Mouse (Mus musculus): ENCODE measurements around the gene Gdf15. TPM values are rescaled to one million over a fixed set of nuclear protein-coding genes. Genes with fewer than 3 reads are reported as not detected.
A peak's percentile ranks its signal among the peaks of the same experiment; 100 is the strongest.

The Gdf15 gene
- polyA plus RNA-seq, 1 experiment from 2014 or later: 0.33 TPM

DNA sequence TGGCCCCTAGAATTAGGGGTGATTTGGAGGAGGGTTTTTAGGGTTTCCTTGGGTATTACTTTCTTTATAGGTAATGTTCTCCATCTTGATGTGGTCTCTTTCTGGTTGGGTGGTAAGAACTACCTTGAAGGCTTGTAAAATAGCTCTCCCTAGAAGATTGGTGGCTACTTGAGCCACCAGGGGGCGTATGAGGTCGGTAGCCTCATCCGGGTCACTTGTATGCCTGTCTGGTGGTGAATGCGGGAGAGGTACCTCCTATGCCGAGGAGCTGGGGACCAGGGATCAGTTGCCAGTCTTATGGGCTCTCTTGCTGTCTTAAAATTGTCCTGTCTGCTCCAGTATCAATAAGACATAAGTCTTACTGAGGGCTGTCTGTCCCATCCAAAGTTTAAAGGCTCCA lies 7.2 kb downstream of the Gdf15 start:
- ATAC-seq (ENCODE audit: low FRiP score, low TSS enrichment): no peak
- Histone ChIP-seq H3K27me3 (ENCODE audit: control insufficient read depth, insufficient read depth, low read length) (no peaks in the 10 kb centered on the region), H3K36me3 (ENCODE audit: control insufficient read depth, insufficient read depth, low read length) (no peaks in the 10 kb centered on the region), H3K4me3 (ENCODE audit: low read depth, low read length) (no peak overlapping the region), H3K4me1 (replicated peaks; ENCODE audit: control insufficient read depth, insufficient read depth) (peaks cover 4% of the 10 kb centered on the region; the same call in 1 of the 2 replicates), H3K9ac (ENCODE audit: low read length) (no peak overlapping the region), H3K27ac (replicated peaks) (no peak overlapping the region), H3K4me2 (replicated peaks; ENCODE audit: low read depth) (no peak overlapping the region), H3K9me3 (ENCODE audit: control insufficient read depth, low read length) (no peaks in the 10 kb centered on the region)
- DNase-seq (ENCODE audit: low spot score): peak; percentile 73
- TF ChIP-seq CTCF (IDR thresholded peaks at IDR 0.05; ENCODE audit: low read depth) (peak; percentile 77), EP300 (optimal IDR thresholded peaks at IDR 0.05) (no peak)
- WGBS: 12% methylated on average over 5 of the region's 5 CpGs

- Histone ChIP-seq H3K4me3 (ENCODE audit: low read depth, low read length) (no peak overlapping the region), H3K27me3 (ENCODE audit: control insufficient read depth, insufficient read depth, low read length) (no peaks in the 10 kb centered on the region), H3K9ac (ENCODE audit: low read length) (no peak overlapping the region), H3K4me2 (replicated peaks; ENCODE audit: low read depth) (no peak overlapping the region), H3K27ac (replicated peaks) (no peak overlapping the region), H3K9me3 (ENCODE audit: control insufficient read depth, low read length) (no peaks in the 10 kb centered on the region), H3K4me1 (replicated peaks; ENCODE audit: control insufficient read depth, insufficient read depth) (no peaks in the 10 kb centered on the region), H3K36me3 (ENCODE audit: control insufficient read depth, insufficient read depth, low read length) (no peaks in the 10 kb centered on the region)
- no peak for ATAC-seq (ENCODE audit: low FRiP score, low TSS enrichment)
- 43% methylated on average over 3 of the region's 3 CpGs for WGBS
- no peak for TF ChIP-seq EP300 (optimal IDR thresholded peaks at IDR 0.05)
- no peak for TF ChIP-seq CTCF (IDR thresholded peaks at IDR 0.05; ENCODE audit: low read depth)
- DNase-seq (ENCODE audit: low spot score): no peak
Measured at GRCm38 (mm10) chr8:70622220-70622619, 10.0 kb downstream of the Gdf15 start.

DNA sequence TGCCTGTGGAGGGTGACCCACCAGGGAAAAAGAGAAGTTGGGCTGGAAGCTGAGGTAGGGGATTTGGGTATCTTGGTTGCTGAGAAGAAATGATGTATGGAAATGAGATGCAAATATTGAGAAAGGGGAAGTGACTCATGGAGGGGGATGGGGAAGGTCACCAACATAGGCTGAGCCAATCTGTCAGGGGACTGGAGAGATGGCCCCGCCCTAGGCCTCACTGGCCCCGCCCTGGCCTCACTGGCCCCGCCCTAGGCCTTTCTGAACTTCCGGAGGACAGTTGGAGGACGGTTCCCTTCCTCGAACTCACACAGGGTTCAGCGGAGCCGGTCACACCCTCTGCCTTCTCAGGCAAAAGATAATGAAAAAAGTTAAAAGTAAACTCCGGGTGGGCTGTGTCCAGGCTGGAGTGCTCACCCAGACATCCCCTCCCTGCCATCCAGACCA lies 13.3 kb downstream of the Gdf15 start:
- peak; percentile 85 for ATAC-seq (ENCODE audit: low FRiP score, low TSS enrichment)

DNA sequence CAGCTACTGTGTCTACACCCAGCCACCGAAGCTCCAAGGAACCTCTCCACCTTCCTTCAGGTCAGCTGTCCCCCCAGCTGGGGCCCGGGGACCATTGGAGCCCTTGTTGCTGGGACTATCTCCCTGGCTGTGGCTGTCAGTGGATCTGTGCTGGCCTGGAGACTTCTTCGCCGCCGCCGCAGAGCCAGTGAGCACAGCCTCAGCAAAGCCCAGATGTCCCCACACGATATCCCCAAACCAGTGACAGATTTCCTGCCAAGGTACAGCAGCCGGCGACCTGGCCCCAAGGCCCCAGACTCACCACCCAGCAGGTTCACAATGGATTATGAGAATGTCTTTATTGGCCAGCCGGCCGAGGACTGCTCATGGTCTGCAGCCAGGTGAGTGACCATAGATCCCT lies 14.3 kb downstream of the Gdf15 start:
- DNase-seq (ENCODE audit: low spot score) (no peak), ATAC-seq (ENCODE audit: low FRiP score, low TSS enrichment) (no peak)
- WGBS: 84% methylated on average over 11 of the region's 11 CpGs
- Histone ChIP-seq H3K4me3 (ENCODE audit: low read depth, low read length) (no peak overlapping the region), H3K27ac (replicated peaks) (no peak overlapping the region), H3K27me3 (ENCODE audit: control insufficient read depth, insufficient read depth, low read length) (no peaks in the 10 kb centered on the region), H3K9ac (ENCODE audit: low read length) (no peak overlapping the region), H3K9me3 (ENCODE audit: control insufficient read depth, low read length) (no peaks in the 10 kb centered on the region), H3K36me3 (ENCODE audit: control insufficient read depth, insufficient read depth, low read length) (no peaks in the 10 kb centered on the region), H3K4me2 (replicated peaks; ENCODE audit: low read depth) (no peak overlapping the region), H3K4me1 (replicated peaks; ENCODE audit: control insufficient read depth, insufficient read depth) (no peaks in the 10 kb centered on the region)
- TF ChIP-seq CTCF (IDR thresholded peaks at IDR 0.05; ENCODE audit: low read depth) (no peak), EP300 (optimal IDR thresholded peaks at IDR 0.05) (no peak)

More for the DNA sequence above, 13.3 kb downstream of the Gdf15 start:
- DNase-seq (ENCODE audit: low spot score): peak; percentile 79
- 38% methylated on average over 9 of the region's 9 CpGs for WGBS
- H3K4me1 ChIP-seq (replicated peaks; ENCODE audit: control insufficient read depth, insufficient read depth): no peaks in the 10 kb centered on the region
- H3K27me3 ChIP-seq (ENCODE audit: control insufficient read depth, insufficient read depth, low read length): no peaks in the 10 kb centered on the region
- no peak overlapping the region for H3K9ac ChIP-seq (ENCODE audit: low read length)
- no peak for TF ChIP-seq CTCF (IDR thresholded peaks at IDR 0.05; ENCODE audit: low read depth)
- TF ChIP-seq EP300 (optimal IDR thresholded peaks at IDR 0.05): no peak
- H3K9me3 ChIP-seq (ENCODE audit: control insufficient read depth, low read length): no peaks in the 10 kb centered on the region
- no peak overlapping the region for H3K4me3 ChIP-seq (ENCODE audit: low read depth, low read length)
- no peak overlapping the region for H3K27ac ChIP-seq (replicated peaks)
- no peaks in the 10 kb centered on the region for H3K36me3 ChIP-seq (ENCODE audit: control insufficient read depth, insufficient read depth, low read length)
- H3K4me2 ChIP-seq (replicated peaks; ENCODE audit: low read depth): no peak overlapping the region

GRCm38 (mm10) chr8:70616645-70617044 lies 15.6 kb downstream of the Gdf15 start:
- H3K36me3 ChIP-seq (ENCODE audit: control insufficient read depth, insufficient read depth, low read length): no peaks in the 10 kb centered on the region
- no peak overlapping the region for H3K4me2 ChIP-seq (replicated peaks; ENCODE audit: low read depth)
- no peak for TF ChIP-seq CTCF (IDR thresholded peaks at IDR 0.05; ENCODE audit: low read depth)
- no peak for TF ChIP-seq EP300 (optimal IDR thresholded peaks at IDR 0.05)
- no peaks in the 10 kb centered on the region for H3K27me3 ChIP-seq (ENCODE audit: control insufficient read depth, insufficient read depth, low read length)
- DNase-seq (ENCODE audit: low spot score): no peak
- no peak overlapping the region for H3K4me3 ChIP-seq (ENCODE audit: low read depth, low read length)
- no peaks in the 10 kb centered on the region for H3K9me3 ChIP-seq (ENCODE audit: control insufficient read depth, low read length)
- H3K9ac ChIP-seq (ENCODE audit: low read length): no peak overlapping the region
- no peak overlapping the region for H3K27ac ChIP-seq (replicated peaks)
- 56% methylated on average over 11 of the region's 11 CpGs for WGBS
- no peak for ATAC-seq (ENCODE audit: low FRiP score, low TSS enrichment)
- H3K4me1 ChIP-seq (replicated peaks; ENCODE audit: control insufficient read depth, insufficient read depth): no peaks in the 10 kb centered on the region

DNA sequence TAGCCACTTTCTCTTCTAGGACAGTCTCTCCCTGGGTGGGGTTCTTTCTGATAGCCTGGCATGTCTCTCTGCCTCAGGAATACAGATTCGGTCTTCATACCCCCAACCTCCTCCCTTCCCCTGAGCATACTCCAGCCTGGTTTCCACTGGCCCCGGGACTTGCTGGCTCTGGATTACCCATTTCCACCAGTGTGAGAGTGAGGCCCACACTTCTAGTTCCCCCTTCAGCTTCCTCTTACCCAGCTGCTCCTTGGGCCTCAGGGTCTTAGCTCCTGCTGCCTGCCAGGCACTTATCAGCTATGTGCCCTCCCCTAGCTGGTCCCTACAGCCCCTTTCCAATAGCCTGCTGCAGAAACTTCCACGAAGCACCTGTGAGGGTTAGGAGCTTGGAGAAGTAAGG lies 16.4 kb downstream of the Gdf15 start, which contains the start of gene Lrrc25:
Gene Lrrc25, plus strand, starts transcription at position 262 of the 400 bp plus-strand sequence.
- H3K4me2 ChIP-seq (replicated peaks; ENCODE audit: low read depth): no peak within 1 kb of the TSS
- H3K27me3 ChIP-seq (ENCODE audit: control insufficient read depth, insufficient read depth, low read length): no peaks in the 10 kb centered on the region
- H3K9ac ChIP-seq (ENCODE audit: low read length): no peak within 1 kb of the TSS
- ATAC-seq (ENCODE audit: low FRiP score, low TSS enrichment) (no peak), DNase-seq (ENCODE audit: low spot score) (no peak)
- 74% methylated on average over 3 of the region's 3 CpGs for WGBS
- no peak within 1 kb of the TSS for H3K27ac ChIP-seq (replicated peaks)
- no peaks in the 10 kb centered on the region for H3K9me3 ChIP-seq (ENCODE audit: control insufficient read depth, low read length)
- no peak for TF ChIP-seq CTCF (IDR thresholded peaks at IDR 0.05; ENCODE audit: low read depth)
- no peak for TF ChIP-seq EP300 (optimal IDR thresholded peaks at IDR 0.05)
- H3K4me1 ChIP-seq (replicated peaks; ENCODE audit: control insufficient read depth, insufficient read depth): no peaks in the 10 kb centered on the region
- H3K36me3 ChIP-seq (ENCODE audit: control insufficient read depth, insufficient read depth, low read length): no peaks in the 10 kb centered on the region
- no peak within 1 kb of the TSS for H3K4me3 ChIP-seq (ENCODE audit: low read depth, low read length)
